Mouse (Mus musculus) olfactory bulb, adult 2 months (tissue): Measurements from ENCODE around the gene Pla2g3. TPM values are rescaled to one million over a fixed set of nuclear protein-coding genes. Genes with fewer than 3 reads are reported as not detected.

Source experiments
- H3K27ac ChIP-seq: fragments of 200-500 bp; 2 replicates; pipeline ENCODE4 v1.5.1; 2012; ENCODE audit warnings: low read depth, low read length; ENCODE audit not compliant: insufficient read depth
- H3K4me1 ChIP-seq: fragments of 200-500 bp; 2 replicates; pipeline ENCODE4 v1.6.1; 2012; ENCODE audit warnings: low read length; ENCODE audit not compliant: control insufficient read depth, insufficient read depth
- H3K4me3 ChIP-seq: fragments of 200-500 bp; 2 replicates; pipeline ENCODE4 v1.5.1; 2012; ENCODE audit warnings: mild to moderate bottlenecking, low read depth, low read length, moderate library complexity; ENCODE audit not compliant: insufficient read depth
- CTCF ChIP-seq: fragments of 200-500 bp; IDR thresholded peaks from 2 replicates; pipeline ENCODE4 v1.5.1; 2012; ENCODE audit warnings: low read depth, mild to moderate bottlenecking, low read length, moderate library complexity; ENCODE audit not compliant: insufficient read depth
- POLR2A ChIP-seq: fragments of 200-500 bp; IDR thresholded peaks from 2 replicates; pipeline ENCODE4 v1.6.1; 2012; ENCODE audit warnings: mild to moderate bottlenecking, low read depth, low read length, moderate library complexity; ENCODE audit not compliant: insufficient read depth
- WGBS: fragments of 180-500 bp; shearing (Covaris S2); methylation state at CpG from one replicate; pipeline ENCODE4 v1.1.7; 2018; 5-methylcytosine and 5-hydroxymethylcytosine counted together
- polyA plus RNA-seq: library from polyadenylated mRNA; stranded (reverse); fragments of >200 nt; gene quantifications from 2 replicates; pipeline ENCODE4 v1.2.4, GENCODE M21; 2012; ENCODE audit warnings: low replicate concordance; ENCODE audit not compliant: missing spikeins, insufficient read depth, insufficient read length

The Pla2g3 gene
- polyA plus RNA-seq, 1 experiment = not detected

DNA sequence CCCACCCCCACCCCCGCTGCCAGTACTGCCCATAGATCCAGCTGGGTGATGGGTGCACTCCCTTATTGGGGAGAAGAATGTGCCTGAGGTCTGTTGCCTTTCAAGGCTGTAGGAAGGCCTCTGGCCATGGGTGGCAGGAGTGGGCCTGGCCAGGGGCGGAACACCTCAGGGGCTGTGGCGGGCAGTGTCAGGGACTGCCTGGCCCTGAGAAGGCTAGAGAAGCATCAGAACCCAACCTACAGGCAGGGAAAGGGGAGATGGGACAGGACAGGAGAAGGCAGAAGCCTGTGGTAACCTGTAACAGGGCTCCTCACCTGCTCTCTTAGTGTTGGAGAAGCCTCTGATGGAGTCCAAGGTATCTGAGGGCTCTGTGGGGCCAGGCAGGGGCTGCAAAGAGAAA is 42.6 kb downstream of the Pla2g3 start:
- no peak for TF ChIP-seq POLR2A
- no peak for TF ChIP-seq CTCF
- Histone ChIP-seq H3K4me3 (no peak overlapping the region), H3K4me1 (peaks cover 20% of the 10 kb centered on the region), H3K27ac (no peak overlapping the region)
- WGBS = 98% methylated on average over 3 of the region's 3 CpGs

DNA sequence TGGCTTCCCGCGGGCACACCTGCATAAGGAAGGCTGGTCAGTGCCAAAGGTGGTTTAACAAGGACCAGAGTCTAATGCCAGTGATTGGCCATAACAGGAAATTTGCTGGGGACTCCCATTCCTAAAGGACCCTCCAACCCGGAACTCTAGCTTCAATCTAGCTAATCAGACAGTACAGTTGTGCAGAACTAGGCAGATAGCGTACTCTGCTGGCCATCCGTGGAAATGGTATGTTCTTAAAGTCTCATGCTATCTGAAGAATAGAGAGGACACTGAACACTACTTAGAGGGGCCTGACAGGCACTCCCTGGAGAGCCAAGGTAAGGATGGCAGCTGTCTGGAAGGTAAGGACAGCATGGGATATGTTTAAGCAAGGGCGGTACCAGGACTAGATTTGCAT is 43.5 kb downstream of the Pla2g3 start:
- H3K27ac ChIP-seq = no peak overlapping the region
- WGBS = 78% methylated on average over 6 of the region's 6 CpGs
- no peak overlapping the region for H3K4me3 ChIP-seq
- H3K4me1 ChIP-seq = peaks cover 24% of the 10 kb centered on the region
- no peak for TF ChIP-seq CTCF
- TF ChIP-seq POLR2A = no peak

GRCm38 (mm10) chr11:3532101-3532931 is 44.2 kb downstream of the Pla2g3 start:
- TF ChIP-seq CTCF (no peak), POLR2A (no peak)
- no peak overlapping the region for H3K27ac ChIP-seq
- WGBS = 92% methylated on average over 16 of the region's 16 CpGs
- peaks cover 23% of the 10 kb centered on the region for H3K4me1 ChIP-seq
- no peak overlapping the region for H3K4me3 ChIP-seq

GRCm38 (mm10) chr11:3533406-3533932 is 45.4 kb downstream of the Pla2g3 start:
- 65% methylated on average over 17 of the region's 17 CpGs for WGBS
- no peak for TF ChIP-seq CTCF
- TF ChIP-seq POLR2A = no peak

GRCm38 (mm10) chr11:3534956-3535355 is 46.9 kb downstream of the Pla2g3 start:
- 4% methylated on average over 8 of the region's 8 CpGs for WGBS
- Histone ChIP-seq H3K27ac (no peak overlapping the region), H3K4me1 (peaks cover 18% of the 10 kb centered on the region), H3K4me3 (no peak overlapping the region)
- TF ChIP-seq POLR2A (no peak), CTCF (no peak)

More at GRCm38 (mm10) chr11:3533406-3533932, 45.4 kb downstream of the Pla2g3 start:
- Histone ChIP-seq H3K27ac (no peak overlapping the region), H3K4me1 (peaks cover 11% of the 10 kb centered on the region), H3K4me3 (no peak overlapping the region)

DNA sequence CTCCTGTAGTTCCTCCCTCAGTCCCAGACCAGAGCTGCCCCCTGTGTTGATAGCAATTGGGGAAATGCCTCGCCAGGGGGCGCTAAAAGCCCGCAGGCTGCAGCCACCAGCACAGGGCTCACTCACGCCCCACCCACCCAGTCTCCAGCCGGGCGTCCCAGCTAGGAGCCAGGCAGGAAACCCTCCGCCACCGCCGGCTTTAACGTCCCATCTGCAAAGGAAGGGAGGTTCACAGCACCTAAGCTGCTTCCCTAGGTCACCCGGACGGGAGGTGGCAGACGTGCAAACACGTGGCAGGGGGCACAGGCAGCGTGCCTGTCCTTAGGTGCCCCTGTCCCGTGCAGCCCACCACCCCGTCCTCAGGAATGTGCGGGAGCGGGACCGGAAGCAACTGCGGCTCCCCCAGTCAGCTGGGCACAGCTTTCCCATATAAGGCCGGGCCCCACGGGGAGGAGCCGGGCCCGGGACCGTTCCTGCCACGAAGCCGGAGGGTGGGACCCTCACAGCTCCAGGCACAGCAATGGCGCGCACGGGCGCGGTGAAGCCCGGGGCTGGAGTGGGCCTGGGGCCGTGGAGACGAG is 47.4 kb downstream of the Pla2g3 start:
- Histone ChIP-seq H3K27ac (peak overlapping the region; percentile 26), H3K4me1 (peaks cover 18% of the 10 kb centered on the region), H3K4me3 (peak overlapping the region; percentile 61)
- TF ChIP-seq POLR2A (no peak), CTCF (peak; percentile 88)
- 1% methylated on average over 36 of the region's 36 CpGs for WGBS

- TF ChIP-seq CTCF (no peak), POLR2A (no peak)
- Histone ChIP-seq H3K4me1 (peaks cover 18% of the 10 kb centered on the region), H3K4me3 (peak overlapping the region; percentile 61), H3K27ac (peak overlapping the region; percentile 16)
- WGBS = 45% methylated on average over 5 of the region's 5 CpGs
Measured at GRCm38 (mm10) chr11:3536082-3536481, 48.0 kb downstream of the Pla2g3 start.

DNA sequence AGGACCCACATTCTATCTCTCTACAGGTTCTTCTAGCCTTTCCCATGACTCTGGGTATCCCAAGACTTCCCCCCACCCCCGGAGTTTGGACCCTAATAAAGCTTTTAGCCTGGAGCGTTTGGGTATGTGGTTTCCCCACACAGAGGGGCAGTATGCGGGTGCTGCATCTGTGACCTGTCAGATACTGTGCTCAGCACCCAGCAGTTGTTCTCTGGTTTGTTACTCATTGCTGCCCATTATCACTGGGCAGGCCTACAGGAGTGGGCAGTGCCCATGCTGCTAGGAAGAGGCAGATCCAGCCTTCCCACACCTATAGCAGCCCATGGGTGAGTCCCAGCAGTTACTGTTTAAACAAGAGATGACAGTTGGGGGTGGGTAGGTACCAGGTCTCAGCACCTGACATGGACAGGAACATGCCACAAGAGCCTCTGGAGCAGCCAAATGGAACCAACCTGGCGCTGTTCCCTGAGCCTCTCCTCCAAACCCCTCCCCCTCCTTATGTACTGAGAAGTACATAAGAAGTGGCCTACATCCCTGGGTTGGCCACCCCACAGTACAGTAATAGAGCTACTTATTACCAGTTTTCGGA is 48.8 kb downstream of the Pla2g3 start:
- TF ChIP-seq POLR2A (no peak), CTCF (no peak)
- H3K27ac ChIP-seq = no peak overlapping the region
- 95% methylated on average over 5 of the region's 5 CpGs for WGBS
- no peak overlapping the region for H3K4me3 ChIP-seq
- H3K4me1 ChIP-seq = peaks cover 18% of the 10 kb centered on the region

GRCm38 (mm10) chr11:3537711-3538110 is 49.6 kb downstream of the Pla2g3 start:
- 88% methylated on average over 3 of the region's 3 CpGs for WGBS
- Histone ChIP-seq H3K4me3 (no peak overlapping the region), H3K4me1 (peaks cover 18% of the 10 kb centered on the region), H3K27ac (no peak overlapping the region)
- TF ChIP-seq POLR2A (no peak), CTCF (no peak)
